In genomic region chr8:81782781-81783180, GRCm38 (mm10) we compare ENCODE assay signal across 26 mouse cellular contexts.
A peak's percentile ranks its signal among the peaks of the same experiment; 100 is the strongest.
DNase-seq lines count a peak whose midpoint lies in the region; ATAC-seq lines count a peak whose summit lies in the region.
"Had no signal": no experiment of that assay in that cellular context is flagged by ENCODE, and none has a peak within 500 bp of the region (broad histone marks: within the 10 kb centered on the region; RNA-seq: fewer than 3 reads in every experiment).

No protein-coding gene starts in this region.

- 87% methylated on average over 4 of the region's 4 CpGs for WGBS in kidney, embryonic 14.5 days

- H3K27ac ChIP-seq in kidney, embryonic 14.5 days (ENCODE audit: low read depth, low read length) = no peak overlapping the region
- H3K27ac ChIP-seq: heart, embryonic 13.5 days; hindbrain, embryonic 12.5 days; limb, embryonic 10.5 days; liver, embryonic 15.5 days; lung, embryonic 15.5 days; macrophage; midbrain, embryonic 15.5 days had no signal

- no peaks in the 10 kb centered on the region for H3K36me3 ChIP-seq in kidney, embryonic 14.5 days (ENCODE audit: control insufficient read depth, insufficient read depth, low read length)
- H3K36me3 ChIP-seq: heart, embryonic 13.5 days; hindbrain, embryonic 12.5 days; limb, embryonic 10.5 days; liver, embryonic 15.5 days; lung, embryonic 15.5 days; midbrain, embryonic 15.5 days had no signal

- no peaks in the 10 kb centered on the region for H3K9me3 ChIP-seq in kidney, embryonic 14.5 days (ENCODE audit: control insufficient read depth, low read length)
- H3K9me3 ChIP-seq: heart, embryonic 13.5 days; hindbrain, embryonic 12.5 days; limb, embryonic 10.5 days; liver, embryonic 15.5 days; lung, embryonic 15.5 days; midbrain, embryonic 15.5 days had no signal

- H3K27me3 ChIP-seq in kidney, embryonic 14.5 days (ENCODE audit: control insufficient read depth, insufficient read depth, low read length) = no peaks in the 10 kb centered on the region
- H3K27me3 ChIP-seq: heart, embryonic 13.5 days; hindbrain, embryonic 12.5 days; liver, embryonic 15.5 days; lung, embryonic 15.5 days; midbrain, embryonic 15.5 days had no signal

- H3K9ac ChIP-seq in kidney, embryonic 14.5 days (ENCODE audit: low read depth, low read length) = no peak overlapping the region
- H3K9ac ChIP-seq: forebrain, postnatal 0 days; heart, embryonic 13.5 days; hindbrain, embryonic 12.5 days; liver, embryonic 15.5 days; lung, embryonic 15.5 days; midbrain, embryonic 15.5 days had no signal

- ATAC-seq in kidney, embryonic 14.5 days (ENCODE audit: low FRiP score, low TSS enrichment) = no peak
- ATAC-seq: forebrain, postnatal 0 days; midbrain, embryonic 15.5 days had no signal

- no peak overlapping the region for H3K4me2 ChIP-seq in kidney, embryonic 14.5 days (replicated peaks; ENCODE audit: low read depth, low read length)
- H3K4me2 ChIP-seq: heart, embryonic 13.5 days; hindbrain, embryonic 12.5 days; liver, embryonic 15.5 days; lung, embryonic 15.5 days; midbrain, embryonic 15.5 days had no signal

- DNase-seq in lung, postnatal 25 days (ENCODE audit: low spot score) = peak; percentile 28
- DNase-seq in lung, postnatal 10 days = no peak
- peak; percentile 88 for DNase-seq in T-cell, adult 2 months (ENCODE audit: low spot score)
- DNase-seq in thymus, adult 18-20 months = peak; percentile 37 to 75
- DNase-seq in thymus, postnatal 36 days = peak; percentile 57 to 81
- DNase-seq in B cell, adult 2 months = no peak
- DNase-seq in gastrocnemius, postnatal 25 days = no peak
- DNase-seq: cerebellum, adult 11-12 months; cerebellum, postnatal 10 days; forebrain, postnatal 0 days; gastrocnemius, postnatal 14 days; heart, adult 18-20 months; kidney, adult 2 months; kidney, postnatal 25 days; liver; right cerebral cortex, adult 18-20 months; right cerebral cortex, postnatal 4 days had no signal

- no peaks in the 10 kb centered on the region for H3K4me1 ChIP-seq in kidney, embryonic 14.5 days (ENCODE audit: control insufficient read depth, insufficient read depth, low read length)
- H3K4me1 ChIP-seq: hindbrain, embryonic 12.5 days; limb, embryonic 10.5 days; liver, embryonic 15.5 days; lung, embryonic 15.5 days; midbrain, embryonic 15.5 days had no signal

- H3K4me3 ChIP-seq in kidney, embryonic 14.5 days (ENCODE audit: low read length) = no peak overlapping the region
- H3K4me3 ChIP-seq: heart, embryonic 13.5 days; hindbrain, embryonic 12.5 days; limb, embryonic 10.5 days; liver, embryonic 15.5 days; lung, embryonic 15.5 days; midbrain, embryonic 15.5 days; myocyte had no signal

Comparison
In these comparisons a context has a peak if more than half of its experiments do, and no peak if none do; other contexts are left out.
1. DNase-seq: peak in lung, postnatal 25 days (single experiment), T-cell, adult 2 months (single experiment), thymus, adult 18-20 months (2 of 2) and thymus, postnatal 36 days (2 of 2); none in lung, postnatal 10 days (single experiment), B cell, adult 2 months (0 of 2) and gastrocnemius, postnatal 25 days (single experiment).